Mouse (Mus musculus) heart, embryonic 10.5 days (tissue): ENCODE results near the gene Timd2. TPM values are rescaled to one million over a fixed set of nuclear protein-coding genes. Genes with fewer than 3 reads are reported as not detected.
"Not testable (repeated sequence)": the region's sequence is repeated elsewhere in the genome, so short reads cannot be mapped to it uniquely, and the experiment has no call there.

Experiments used
- DNase-seq: peaks from one replicate; pipeline ENCODE4 v3.0.0-alpha.2; 2017; ENCODE audit warnings: low spot score
- H3K27ac ChIP-seq: fragments of 300-500 bp; sonication (generic); 2 replicates; pipeline ENCODE4 v1.5.1; 2016; ENCODE audit warnings: mild to moderate bottlenecking
- H3K27me3 ChIP-seq: fragments of 300-500 bp; sonication (generic); 2 replicates; pipeline ENCODE4 v1.6.1; 2016; ENCODE audit warnings: mild to moderate bottlenecking; ENCODE audit not compliant: poor library complexity, insufficient read depth, severe bottlenecking
- H3K36me3 ChIP-seq: fragments of 300-500 bp; sonication (generic); 2 replicates; pipeline ENCODE4 v1.6.1; 2016; ENCODE audit warnings: mild to moderate bottlenecking, moderate library complexity
- H3K4me1 ChIP-seq: fragments of 300-500 bp; sonication (generic); 2 replicates; pipeline ENCODE4 v1.6.1; 2016; ENCODE audit warnings: mild to moderate bottlenecking
- H3K4me3 ChIP-seq: fragments of 300-500 bp; sonication (generic); 2 replicates; pipeline ENCODE4 v1.5.1; 2016; ENCODE audit warnings: mild to moderate bottlenecking, moderate library complexity
- H3K9me3 ChIP-seq: fragments of 300-500 bp; sonication (generic); 2 replicates; pipeline ENCODE4 v1.6.1; 2016; ENCODE audit warnings: mild to moderate bottlenecking, moderate library complexity
- WGBS: fragments of 180-500 bp; shearing (Covaris S2); methylation state at CpG from one replicate; pipeline ENCODE4 v1.1.7; 2016; 5-methylcytosine and 5-hydroxymethylcytosine counted together
- polyA plus RNA-seq: library from polyadenylated mRNA; unstranded; fragments of >200 nt; fragmentation: Nextera tagmentation; extraction: Ambion mirVana; gene quantifications from 2 replicates; pipeline ENCODE4 v1.2.1, GENCODE M21; 2016

Gene Timd2
- polyA plus RNA-seq, 1 experiment from 2014 or later: 1.2 TPM

GRCm38 (mm10) chr11:46636568-46636967 is 70.3 kb downstream of the Timd2 start:
- no peaks in the 10 kb centered on the region for H3K36me3 ChIP-seq
- no peak for DNase-seq
- WGBS: 81% methylated on average over 3 of the region's 3 CpGs
- no peak overlapping the region for H3K4me3 ChIP-seq
- H3K27me3 ChIP-seq: no peaks in the 10 kb centered on the region
- no peaks in the 10 kb centered on the region for H3K9me3 ChIP-seq
- H3K4me1 ChIP-seq: no peaks in the 10 kb centered on the region
- no peak overlapping the region for H3K27ac ChIP-seq

DNA sequence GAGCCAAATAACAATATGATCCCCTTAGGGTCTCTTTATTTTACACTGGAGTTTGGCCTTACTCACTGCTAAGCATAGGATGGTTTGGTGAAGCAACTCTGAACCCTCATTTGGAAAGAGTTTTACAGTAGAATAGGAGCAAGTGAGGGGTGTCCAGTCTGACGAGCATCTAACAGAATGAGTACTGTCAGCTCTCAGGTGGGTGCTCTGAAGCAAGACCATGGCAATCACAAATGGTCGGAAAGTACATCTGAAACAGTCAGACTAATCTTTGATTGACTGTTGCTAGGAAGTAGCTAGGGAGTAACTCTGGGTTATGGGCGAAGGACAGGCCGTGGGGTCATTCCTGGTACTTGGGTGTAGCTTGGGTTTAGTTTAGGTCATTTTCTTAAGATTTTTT is 71.3 kb downstream of the Timd2 start:
- WGBS: 83% methylated on average over 4 of the region's 4 CpGs
- H3K27ac ChIP-seq, H3K9me3 ChIP-seq, DNase-seq, H3K4me3 ChIP-seq, H3K36me3 ChIP-seq, H3K4me1 ChIP-seq, H3K27me3 ChIP-seq: not testable (repeated sequence)

DNA sequence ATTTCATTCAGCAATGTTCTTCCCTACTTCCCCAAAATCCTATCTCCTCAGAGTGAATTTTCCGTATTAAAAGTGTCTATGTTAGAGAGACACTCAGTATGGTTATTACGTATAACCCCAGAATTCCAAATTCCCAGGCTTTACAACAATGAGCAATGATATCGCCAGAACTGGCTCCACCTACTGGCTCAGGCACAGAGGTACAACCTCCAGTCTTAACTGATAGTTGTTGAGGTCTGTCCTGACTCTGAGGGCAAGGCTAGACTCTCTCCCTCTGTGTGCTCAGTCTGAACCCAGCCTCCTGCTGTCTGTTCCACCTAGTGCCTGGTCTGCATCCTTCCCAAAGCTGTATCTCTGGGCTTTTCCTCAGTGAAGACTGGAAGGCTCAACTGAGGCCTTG is 75.2 kb downstream of the Timd2 start:
- Histone ChIP-seq H3K4me1 (no peaks in the 10 kb centered on the region), H3K9me3 (no peaks in the 10 kb centered on the region), H3K36me3 (no peaks in the 10 kb centered on the region), H3K27me3 (no peaks in the 10 kb centered on the region), H3K4me3 (no peak overlapping the region), H3K27ac (no peak overlapping the region)
- WGBS: 25% methylated on average over 3 of the region's 3 CpGs
- DNase-seq: no peak

DNA sequence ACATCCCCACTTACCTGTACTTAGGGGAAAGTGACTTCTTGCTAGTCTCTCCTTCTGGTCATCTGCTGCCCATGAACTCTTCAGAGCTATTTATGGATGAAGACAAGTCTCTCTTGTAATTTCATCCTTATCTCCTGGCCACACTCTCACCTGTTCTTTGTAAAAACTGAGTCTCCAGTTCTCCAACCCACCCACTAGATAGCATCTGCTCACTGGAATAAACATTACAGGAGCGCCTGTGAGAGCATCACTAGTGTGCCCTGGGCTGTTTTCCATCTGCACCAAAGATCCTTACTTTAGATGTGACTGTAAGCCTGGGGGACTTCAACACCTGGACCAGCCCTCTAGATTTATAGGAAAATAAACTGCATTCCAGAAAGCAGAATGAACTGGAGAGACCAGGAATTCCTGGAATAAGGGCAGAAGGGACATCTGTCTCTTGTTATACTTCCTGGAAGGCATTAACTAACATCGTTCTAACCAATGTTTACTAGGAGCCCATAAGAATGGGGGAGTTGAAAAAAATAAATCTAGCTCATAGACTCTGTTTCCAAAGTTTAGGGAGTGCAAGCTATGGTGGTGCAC is 77.6 kb downstream of the Timd2 start, which contains the start of gene Dppa1:
Dppa1 (minus strand) TSS at position 51 of the 585 bp plus-strand sequence.
- Histone ChIP-seq H3K4me1 (no peaks in the 10 kb centered on the region), H3K9me3 (no peaks in the 10 kb centered on the region), H3K27me3 (no peaks in the 10 kb centered on the region), H3K36me3 (no peaks in the 10 kb centered on the region), H3K27ac (no peak within 1 kb of the TSS), H3K4me3 (no peak within 1 kb of the TSS)
- no peak for DNase-seq
- WGBS: 68% methylated on average over 2 of the region's 2 CpGs

DNA sequence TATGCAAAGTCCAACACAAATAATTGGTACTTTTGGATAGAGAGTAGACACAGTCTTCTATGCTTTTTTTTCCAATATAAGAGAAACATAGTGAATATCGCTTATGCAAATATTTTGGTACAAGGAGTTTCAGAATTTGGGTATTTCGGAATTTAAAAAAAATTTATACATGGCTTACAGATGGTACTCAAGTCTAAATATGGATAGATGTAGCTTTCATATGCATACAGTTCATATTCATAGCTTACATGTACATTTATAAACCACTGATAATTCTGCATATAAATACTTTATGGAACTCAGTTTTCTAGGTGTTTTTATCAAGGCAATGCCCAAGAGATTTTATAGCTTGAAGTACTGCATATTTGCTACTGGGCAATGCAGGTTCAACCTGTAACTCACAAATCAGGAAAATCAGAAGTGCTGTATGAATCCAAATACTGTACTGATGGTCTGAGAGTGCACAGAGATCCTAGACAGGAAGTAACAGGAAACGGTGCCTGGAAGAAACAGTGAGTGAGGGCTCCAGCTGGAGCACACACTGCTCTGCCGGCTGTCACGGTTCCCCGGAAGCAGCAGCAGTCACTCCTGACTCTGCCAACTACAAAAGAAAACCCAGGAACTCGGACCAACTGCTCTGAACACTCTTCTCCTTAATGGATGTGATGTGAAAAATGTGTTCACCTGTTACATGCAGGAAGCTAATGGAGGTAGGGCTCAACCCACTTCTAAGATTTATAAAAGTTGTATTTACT is 86.3 kb downstream of the Timd2 start:
- no peak overlapping the region for H3K27ac ChIP-seq
- no peak overlapping the region for H3K4me3 ChIP-seq
- no peaks in the 10 kb centered on the region for H3K4me1 ChIP-seq
- H3K9me3 ChIP-seq: no peaks in the 10 kb centered on the region
- no peak for DNase-seq
- no peaks in the 10 kb centered on the region for H3K36me3 ChIP-seq
- 71% methylated on average over 7 of the region's 7 CpGs for WGBS
- no peaks in the 10 kb centered on the region for H3K27me3 ChIP-seq

GRCm38 (mm10) chr11:46619929-46620328 is 86.9 kb downstream of the Timd2 start:
- Histone ChIP-seq H3K27ac (no peak overlapping the region), H3K9me3 (no peaks in the 10 kb centered on the region), H3K4me3 (no peak overlapping the region), H3K27me3 (no peaks in the 10 kb centered on the region), H3K36me3 (no peaks in the 10 kb centered on the region), H3K4me1 (no peaks in the 10 kb centered on the region)
- DNase-seq: no peak
- WGBS: 52% methylated on average over 1 of the region's 1 CpGs

Other genes with a start within 250 kb of the Timd2 start
- not detected in 2 replicates for gene Gm12169, start 182.8 kb downstream of the Timd2 start, polyA plus RNA-seq
- 0.11 and 0.87 TPM in 2 replicates for gene BC053393, start 135.5 kb downstream of the Timd2 start, polyA plus RNA-seq
- not detected in 2 replicates for gene Dppa1, start 77.8 kb downstream of the Timd2 start, polyA plus RNA-seq
- gene Havcr1, start 28.0 kb upstream of the Timd2 start, polyA plus RNA-seq: not detected in 2 replicates
- 0.08 TPM in 1 of 2 replicates, not detected in the other for gene Timd4, start 103.7 kb upstream of the Timd2 start, polyA plus RNA-seq